Mouse (Mus musculus): Measurements from ENCODE around the gene Hdac7. TPM values are rescaled to one million over a fixed set of nuclear protein-coding genes. Genes with fewer than 3 reads are reported as not detected.

Gene Hdac7
- polyA plus RNA-seq, 1 experiment from 2014 or later, result 210 TPM

- TF ChIP-seq CTCF (IDR thresholded peaks at IDR 0.05), result no peak
- in situ Hi-C loops (cut with MboI; ENCODE audit: low pct_unique_long_range_greater_than_20kb), result no loop called here
- CTCF ChIA-PET, result no interaction called here
- ATAC-seq, result no peak
- POLR2A ChIA-PET, result interaction anchor here (1.6 kb wide), 1 partner anchor 20 kb away, joined by 5 read pairs; no protein-coding TSS in a partner anchor
- no peak for DNase-seq (ENCODE audit: low read depth, low spot score)
- H3K27me3 ChIP-seq, result no peaks in the 10 kb centered on the region
These were observed 46.2 kb downstream of the Hdac7 start for GRCm38 (mm10) chr15:97798134-97798533.

DNA sequence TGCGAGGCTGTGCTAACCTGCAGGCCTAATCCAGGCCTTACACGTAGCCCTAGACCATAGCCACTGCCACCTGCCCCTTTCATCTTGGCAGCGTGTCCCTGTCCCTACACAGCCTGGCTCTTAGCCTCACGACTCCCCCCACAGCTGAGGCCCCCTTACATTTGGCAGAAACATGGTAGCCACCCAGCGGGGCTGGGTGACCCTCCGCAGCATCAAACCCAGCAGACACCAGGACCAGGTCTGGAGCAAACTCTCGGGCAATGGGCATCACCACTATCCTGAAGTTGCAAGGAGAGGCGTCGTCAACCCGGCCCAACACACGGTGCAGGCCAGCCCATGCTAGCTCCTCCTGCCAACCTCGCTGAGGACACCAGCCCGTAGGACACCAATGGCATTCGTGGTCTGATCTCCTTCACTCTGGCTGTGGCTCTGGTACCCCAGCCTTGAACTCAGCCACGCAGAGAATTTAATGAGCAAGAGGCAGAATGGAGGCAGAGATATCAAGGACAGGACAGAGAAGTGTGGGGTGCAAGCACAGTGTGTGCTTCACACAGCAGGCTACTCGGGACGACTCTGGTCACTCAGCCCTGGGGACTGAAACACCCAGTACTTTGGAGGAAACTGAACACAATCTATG lies 47.5 kb downstream of the Hdac7 start:
- DNase-seq (ENCODE audit: low read depth, low spot score), result no peak
- in situ Hi-C loops (cut with MboI; ENCODE audit: low pct_unique_long_range_greater_than_20kb), result no loop called here
- CTCF ChIA-PET, result interaction anchor here (1.0 kb wide), 1 partner anchor 36 kb away, joined by 4 read pairs; no protein-coding TSS in a partner anchor
- H3K27me3 ChIP-seq, result no peaks in the 10 kb centered on the region
- POLR2A ChIA-PET, result interaction anchor here (1.8 kb wide), 1 partner anchor 21 kb away, joined by 4 read pairs; no protein-coding TSS in a partner anchor
- TF ChIP-seq CTCF (IDR thresholded peaks at IDR 0.05), result no peak
- no peak for ATAC-seq

- DNase-seq (ENCODE audit: low read depth, low spot score) (no peak), ATAC-seq (no peak)
- in situ Hi-C loops (cut with MboI; ENCODE audit: low pct_unique_long_range_greater_than_20kb), result no loop called here
- ChIA-PET CTCF (interaction anchor here (0.9 to 3.0 kb wide), 3 partner anchors 13 to 54 kb away, joined by 3 to 11 read pairs (median 10); no protein-coding TSS in a partner anchor), POLR2A (interaction anchor here (0.9 kb wide), 1 partner anchor 15 kb away, joined by 3 read pairs; no protein-coding TSS in a partner anchor)
- no peak for TF ChIP-seq CTCF (IDR thresholded peaks at IDR 0.05)
- no peaks in the 10 kb centered on the region for H3K27me3 ChIP-seq
These were observed 48.6 kb downstream of the Hdac7 start for GRCm38 (mm10) chr15:97795559-97796235.

DNA sequence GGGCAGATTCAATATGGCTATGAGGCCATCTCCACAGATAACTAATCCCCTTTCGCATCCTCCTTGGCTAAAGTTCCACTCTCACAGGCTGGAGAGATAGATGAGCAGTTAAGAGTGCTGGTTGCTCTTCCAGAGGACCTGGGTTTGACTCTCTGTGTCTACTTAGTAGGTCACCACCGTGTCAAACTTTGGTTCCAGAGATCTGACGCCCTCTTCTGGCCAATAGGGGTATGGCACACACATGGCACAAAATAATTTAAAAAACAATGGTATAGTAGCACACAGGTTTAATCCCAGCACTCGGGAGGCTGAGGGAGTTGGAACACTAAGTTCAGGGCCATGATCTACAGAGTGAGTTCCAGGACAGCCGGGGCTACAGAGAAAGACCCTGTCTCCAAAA lies 50.0 kb downstream of the Hdac7 start:
- no peak for TF ChIP-seq CTCF (IDR thresholded peaks at IDR 0.05)
- ATAC-seq (no peak), DNase-seq (ENCODE audit: low read depth, low spot score) (no peak)
- ChIA-PET CTCF (interaction anchor here (0.8 to 3.0 kb wide), 7 partner anchors 16 to 56 kb away, joined by 3 to 11 read pairs (median 4); no protein-coding TSS in a partner anchor), POLR2A (interaction anchor here (0.9 to 1.9 kb wide), 3 partner anchors 9 to 27 kb away, joined by 4 to 5 read pairs (median 4); no protein-coding TSS in a partner anchor)
- in situ Hi-C loops (cut with MboI; ENCODE audit: low pct_unique_long_range_greater_than_20kb), result loop anchor here (5.0 kb wide), 1 partner anchor 53 kb away; no protein-coding TSS in a partner anchor
- no peaks in the 10 kb centered on the region for H3K27me3 ChIP-seq

DNA sequence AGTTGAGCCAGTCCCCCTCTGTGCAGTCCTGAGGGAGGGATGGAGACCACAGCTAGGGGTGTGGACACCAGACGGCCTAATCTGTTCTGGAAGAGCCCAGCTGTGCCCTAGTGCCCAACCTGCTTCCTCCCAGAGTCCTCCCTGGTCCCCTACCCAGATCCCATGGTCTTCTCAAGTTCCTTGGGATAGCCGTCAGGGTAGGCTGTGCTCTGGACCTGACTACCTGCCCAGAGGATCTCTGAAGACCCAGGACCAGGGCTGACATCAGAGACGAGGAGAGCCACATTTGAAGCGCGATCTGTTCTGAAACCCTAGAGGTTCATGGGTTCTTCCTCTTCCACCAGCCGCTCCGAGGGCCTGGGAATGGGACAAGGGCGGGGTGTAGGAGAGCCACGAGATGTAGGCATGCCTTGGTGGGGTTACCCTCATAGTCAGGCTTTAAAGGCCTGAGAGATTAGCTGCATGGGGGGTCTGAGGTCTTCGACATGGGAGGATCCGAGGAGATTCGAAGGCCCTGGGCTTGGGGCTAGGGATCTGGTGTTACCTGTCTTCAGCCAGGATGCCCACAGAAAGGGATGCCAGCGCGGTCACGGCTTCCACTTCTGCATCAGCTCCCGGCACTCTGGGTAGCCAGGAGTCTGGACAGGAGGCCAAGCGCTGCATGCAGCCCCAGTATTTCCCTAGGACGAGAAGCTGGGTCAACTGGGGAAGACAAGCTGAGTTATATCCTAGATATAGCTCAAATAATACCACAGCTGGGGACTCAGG lies 50.7 kb downstream of the Hdac7 start:
- ChIA-PET POLR2A (interaction anchor here (0.7 to 1.9 kb wide), 4 partner anchors 10 to 28 kb away, joined by 3 to 5 read pairs (median 4); no protein-coding TSS in a partner anchor), CTCF (interaction anchor here (0.8 to 3.0 kb wide), 8 partner anchors 11 to 57 kb away, joined by 3 to 11 read pairs (median 4); no protein-coding TSS in a partner anchor)
- DNase-seq (ENCODE audit: low read depth, low spot score), result no peak
- TF ChIP-seq CTCF (IDR thresholded peaks at IDR 0.05), result no peak
- H3K27me3 ChIP-seq, result no peaks in the 10 kb centered on the region
- in situ Hi-C loops (cut with MboI; ENCODE audit: low pct_unique_long_range_greater_than_20kb), result loop anchor here (5.0 kb wide), 1 partner anchor 54 kb away; no protein-coding TSS in a partner anchor
- ATAC-seq, result no peak

GRCm38 (mm10) chr15:97791126-97791700 lies 53.1 kb downstream of the Hdac7 start:
- POLR2A ChIA-PET, result interaction anchor here (0.8 to 1.7 kb wide), 8 partner anchors 9 to 59 kb away, joined by 3 to 7 read pairs (median 4); no protein-coding TSS in a partner anchor
- ATAC-seq (no peak), DNase-seq (ENCODE audit: low read depth, low spot score) (no peak)
- no peaks in the 10 kb centered on the region for H3K27me3 ChIP-seq
- TF ChIP-seq CTCF (IDR thresholded peaks at IDR 0.05), result no peak
- in situ Hi-C loops (cut with MboI; ENCODE audit: low pct_unique_long_range_greater_than_20kb), result loop anchor here (5.0 kb wide), 1 partner anchor 56 kb away; no protein-coding TSS in a partner anchor
- CTCF ChIA-PET, result interaction anchor here (0.8 to 2.0 kb wide), 6 partner anchors 10 to 60 kb away, joined by 3 to 10 read pairs (median 4); no protein-coding TSS in a partner anchor

- DNase-seq (ENCODE audit: low read depth, low spot score) (no peak), ATAC-seq (no peak)
- in situ Hi-C loops (cut with MboI; ENCODE audit: low pct_unique_long_range_greater_than_20kb), result loop anchor here (5.0 kb wide), 1 partner anchor 57 kb away; no protein-coding TSS in a partner anchor
- TF ChIP-seq CTCF (IDR thresholded peaks at IDR 0.05), result no peak
- no peaks in the 10 kb centered on the region for H3K27me3 ChIP-seq
- CTCF ChIA-PET, result interaction anchor here (0.8 to 2.0 kb wide), 7 partner anchors 9 to 71 kb away, joined by 3 to 10 read pairs (median 4); no protein-coding TSS in a partner anchor
- POLR2A ChIA-PET, result interaction anchor here (1.1 to 1.7 kb wide), 7 partner anchors 10 to 60 kb away, joined by 3 to 7 read pairs (median 4); no protein-coding TSS in a partner anchor
These were observed 54.4 kb downstream of the Hdac7 start for GRCm38 (mm10) chr15:97789761-97790505.

GRCm38 (mm10) chr15:97788821-97789220 lies 55.5 kb downstream of the Hdac7 start:
- CTCF ChIA-PET, result interaction anchor here (4.0 kb wide), 1 partner anchor 61 kb away, joined by 14 read pairs; no protein-coding TSS in a partner anchor
- in situ Hi-C loops (cut with MboI; ENCODE audit: low pct_unique_long_range_greater_than_20kb), result no loop called here
- no peak for TF ChIP-seq CTCF (IDR thresholded peaks at IDR 0.05)
- POLR2A ChIA-PET, result interaction anchor here (0.9 to 1.5 kb wide), 4 partner anchors 8 to 61 kb away, joined by 3 to 4 read pairs (median 4); no protein-coding TSS in a partner anchor
- DNase-seq (ENCODE audit: low read depth, low spot score) (no peak), ATAC-seq (no peak)
- H3K27me3 ChIP-seq, result no peaks in the 10 kb centered on the region

Measured in Patski (cell line).